Mouse (Mus musculus): ENCODE data around the gene Omt2a. TPM values are rescaled to one million over a fixed set of nuclear protein-coding genes. Genes with fewer than 3 reads are reported as not detected.
A peak's percentile ranks its signal among the peaks of the same experiment; 100 is the strongest.
"Not testable (repeated sequence)": the region's sequence is repeated elsewhere in the genome, so short reads cannot be mapped to it uniquely, and the experiment has no call there.

Gene Omt2a
- total RNA-seq, 1 experiment from 2014 or later = not detected

- no peak for ATAC-seq (ENCODE audit: extremely low read depth, insufficient number of reproducible peaks, low FRiP score, poor library complexity, severe bottlenecking)
Measured at GRCm38 (mm10) chr9:78319499-78319898, 4.9 kb upstream of the Omt2a start.

GRCm38 (mm10) chr9:78308122-78308521 is 6.5 kb downstream of the Omt2a start:
- ATAC-seq (ENCODE audit: extremely low read depth, insufficient number of reproducible peaks, low FRiP score, poor library complexity, severe bottlenecking) = not testable (repeated sequence)

GRCm38 (mm10) chr9:78299143-78299542 is 15.5 kb downstream of the Omt2a start:
- not testable (repeated sequence) for ATAC-seq (ENCODE audit: extremely low read depth, insufficient number of reproducible peaks, low FRiP score, poor library complexity, severe bottlenecking)

- ATAC-seq (ENCODE audit: extremely low read depth, insufficient number of reproducible peaks, low FRiP score, poor library complexity, severe bottlenecking) = no peak
Measured at GRCm38 (mm10) chr9:78298232-78298631, 16.4 kb downstream of the Omt2a start.

DNA sequence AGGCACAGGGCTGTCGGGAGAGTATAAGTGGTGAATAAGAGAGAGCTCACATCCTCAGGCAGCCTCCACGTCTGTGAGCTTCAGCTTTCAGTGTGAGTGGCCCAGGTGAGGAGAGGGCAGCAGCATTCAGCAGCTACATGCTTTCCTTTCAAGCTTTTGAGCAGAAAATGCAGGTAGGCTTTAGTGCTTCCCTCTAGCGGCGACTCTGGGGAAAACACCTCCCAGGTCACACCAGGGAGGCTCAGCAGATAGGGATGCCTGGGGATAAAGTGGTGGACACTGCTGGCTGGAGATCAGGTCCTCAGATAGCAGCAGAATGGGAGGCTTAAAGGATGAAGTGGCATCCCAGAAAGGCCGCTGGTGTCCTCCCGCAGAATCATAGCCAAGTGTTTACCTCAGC is 18.5 kb downstream of the Omt2a start:
- ATAC-seq (ENCODE audit: extremely low read depth, insufficient number of reproducible peaks, low FRiP score, poor library complexity, severe bottlenecking) = 0 out of 2 replicates have a peak, but pooled peaks have one; percentile 35

DNA sequence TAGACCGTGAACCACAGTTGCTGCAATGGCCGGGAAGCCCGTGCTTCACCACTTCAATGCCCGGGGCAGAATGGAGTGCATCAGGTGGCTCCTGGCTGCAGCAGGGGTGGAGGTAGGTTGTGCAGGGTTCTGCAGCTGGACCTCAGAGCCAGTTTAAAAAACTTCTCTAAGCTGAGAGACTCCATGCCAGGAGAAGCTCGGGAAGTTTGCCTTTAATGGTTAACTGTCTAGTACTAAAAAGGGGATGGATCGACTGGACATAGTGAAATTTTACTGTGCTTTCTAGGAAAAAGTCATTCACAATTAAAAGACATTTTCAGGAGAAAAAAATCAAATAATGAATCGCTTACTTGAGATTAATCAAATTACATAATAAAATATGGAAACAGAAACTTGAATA is 19.8 kb downstream of the Omt2a start:
- ATAC-seq (ENCODE audit: extremely low read depth, insufficient number of reproducible peaks, low FRiP score, poor library complexity, severe bottlenecking) = not testable (repeated sequence)

GRCm38 (mm10) chr9:78293683-78294082 is 20.9 kb downstream of the Omt2a start:
- ATAC-seq (ENCODE audit: extremely low read depth, insufficient number of reproducible peaks, low FRiP score, poor library complexity, severe bottlenecking) = not testable (repeated sequence)

DNA sequence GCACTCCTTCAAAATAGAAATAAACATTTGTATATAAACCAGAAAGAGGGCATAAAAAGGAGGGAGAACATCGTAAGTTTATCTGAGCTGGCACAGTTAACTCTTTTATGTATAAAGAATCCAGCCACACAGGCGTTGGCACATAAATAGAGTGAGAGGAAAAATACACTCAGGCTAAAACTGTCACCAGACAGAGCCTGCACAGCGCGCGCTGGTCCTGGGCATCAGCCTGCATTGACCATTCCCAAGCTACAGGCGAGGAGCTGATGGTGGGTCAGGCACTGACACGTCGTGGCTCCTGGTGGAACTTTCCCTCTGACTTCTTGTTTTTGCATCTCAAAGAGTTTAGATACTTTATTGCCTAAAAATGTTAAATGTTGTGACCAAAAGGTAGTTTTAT is 22.1 kb downstream of the Omt2a start:
- ATAC-seq (ENCODE audit: extremely low read depth, insufficient number of reproducible peaks, low FRiP score, poor library complexity, severe bottlenecking) = not testable (repeated sequence)

DNA sequence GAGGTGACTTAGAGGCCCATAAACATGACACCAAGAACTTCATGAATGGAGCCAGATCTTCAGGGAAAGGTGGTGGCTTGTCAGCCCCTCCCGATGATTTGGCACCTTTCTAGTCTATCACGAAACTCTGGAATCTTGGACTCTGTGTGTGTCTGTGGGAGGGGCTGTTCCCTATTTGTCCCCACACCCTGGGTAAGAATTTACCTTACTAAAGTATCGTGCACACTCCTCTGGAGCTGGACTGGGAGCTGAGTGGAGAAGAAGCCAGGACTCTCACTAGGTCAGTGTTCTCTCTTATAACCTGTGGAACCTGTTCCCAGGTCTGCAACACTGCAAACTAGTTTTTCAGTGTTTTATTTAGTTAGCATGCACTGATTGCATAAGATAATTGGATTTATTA is 24.9 kb downstream of the Omt2a start, which contains the start of gene Gm10639:
Gene Gm10639, plus strand, starts transcription at position 201 of the 400 bp plus-strand sequence.
- not testable (repeated sequence) for ATAC-seq (ENCODE audit: extremely low read depth, insufficient number of reproducible peaks, low FRiP score, poor library complexity, severe bottlenecking)

GRCm38 (mm10) chr9:78289063-78289462 is 25.5 kb downstream of the Omt2a start:
- ATAC-seq (ENCODE audit: extremely low read depth, insufficient number of reproducible peaks, low FRiP score, poor library complexity, severe bottlenecking) = not testable (repeated sequence)

DNA sequence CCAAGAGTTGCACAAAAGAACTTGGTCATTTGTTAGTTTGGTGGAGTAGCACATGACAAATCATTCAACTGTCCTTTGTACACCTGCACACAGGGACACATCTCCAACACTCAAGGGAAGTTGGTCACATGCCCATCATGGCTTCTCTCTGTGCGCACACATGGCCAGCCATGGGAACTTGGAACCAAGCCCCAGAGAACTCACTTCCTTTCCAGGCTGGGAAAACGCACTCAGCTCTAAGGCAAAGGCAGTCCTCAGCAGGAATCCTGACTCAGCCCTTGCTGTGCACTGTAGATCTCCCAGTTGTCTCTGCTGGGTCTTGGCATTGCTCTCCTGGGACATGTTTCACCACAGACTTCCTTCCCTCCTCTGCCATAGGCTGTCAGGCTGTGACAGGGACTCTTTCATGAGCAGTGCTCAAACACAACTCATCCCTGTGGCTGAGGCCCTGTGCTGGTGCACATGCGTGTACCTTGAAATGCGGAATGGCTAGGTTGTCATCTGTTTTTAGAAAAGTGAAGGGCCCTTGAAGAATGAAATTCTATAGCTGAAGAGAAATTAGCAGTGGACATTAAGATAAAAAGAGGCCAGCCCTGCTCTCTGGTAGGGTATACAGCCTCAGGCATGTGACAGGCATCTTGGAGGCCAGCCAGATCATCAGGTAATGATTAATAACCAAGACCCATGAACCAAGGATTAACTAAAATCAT is 32.4 kb downstream of the Omt2a start:
- not testable (repeated sequence) for ATAC-seq (ENCODE audit: extremely low read depth, insufficient number of reproducible peaks, low FRiP score, poor library complexity, severe bottlenecking)

DNA sequence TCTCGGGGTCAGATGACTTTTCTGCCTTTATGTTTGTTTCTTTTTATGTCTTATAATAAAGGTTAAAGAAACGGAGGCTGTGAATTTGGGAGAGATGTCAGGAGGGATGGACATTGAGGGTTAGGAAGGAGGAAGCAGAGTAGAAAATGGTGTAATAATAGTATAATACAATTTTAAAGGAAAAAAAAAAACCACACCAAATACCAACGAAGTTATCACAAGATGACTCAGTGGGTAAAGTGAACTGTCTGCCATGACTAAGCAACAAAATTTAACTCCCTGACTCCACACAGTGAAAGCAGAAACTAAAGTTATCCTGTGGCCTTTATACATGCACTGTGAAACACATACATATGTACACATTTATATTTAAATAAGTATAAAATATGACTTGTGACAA is 43.7 kb downstream of the Omt2a start:
- ATAC-seq (ENCODE audit: extremely low read depth, insufficient number of reproducible peaks, low FRiP score, poor library complexity, severe bottlenecking) = not testable (repeated sequence)

Other genes with a start within 250 kb of the Omt2a start
- gene Fbxo9, start 205.7 kb downstream of the Omt2a start, total RNA-seq (2017) = 72.2 and 80.3 TPM in 2 replicates
- gene Ick, start 205.6 kb downstream of the Omt2a start, total RNA-seq (2017) = 2.9 and 4.3 TPM in 2 replicates
- 3.4 and 4.2 TPM in 2 replicates for gene Gsta4, start 132.0 kb downstream of the Omt2a start, total RNA-seq (2017)
- gene Gsta1, start 84.1 kb downstream of the Omt2a start, total RNA-seq (2017) = not detected in 2 replicates
- not detected in 2 replicates for gene Gm3776, start 57.7 kb downstream of the Omt2a start, total RNA-seq (2017)
- gene Gm10639, start 24.9 kb downstream of the Omt2a start, total RNA-seq (2017) = not detected in 2 replicates
- gene Omt2b, start 12.8 kb upstream of the Omt2a start, total RNA-seq (2017) = not detected in 2 replicates
- 2.5 TPM in 1 of 2 replicates, not detected in the other for gene Gsta2, start 41.0 kb upstream of the Omt2a start, total RNA-seq (2017)
- gene Dppa5a, start 53.4 kb upstream of the Omt2a start, total RNA-seq (2017) = not detected in 2 replicates
- gene Ooep, start 63.9 kb upstream of the Omt2a start, total RNA-seq (2017) = not detected in 2 replicates
- 0.58 TPM in 1 of 2 replicates, not detected in the other for gene Ddx43, start 81.0 kb upstream of the Omt2a start, total RNA-seq (2017)
- gene Cgas, start 128.4 kb upstream of the Omt2a start, total RNA-seq (2017) = 2.2 TPM in 2 replicates
- 34.0 and 34.7 TPM in 2 replicates for gene Mto1, start 133.4 kb upstream of the Omt2a start, total RNA-seq (2017)
- gene Gm17324, start 134.0 kb upstream of the Omt2a start, total RNA-seq (2017) = not detected in 2 replicates
- 5,017 and 5,158 TPM in 2 replicates for gene Eef1a1, start 174.4 kb upstream of the Omt2a start, total RNA-seq (2017)

Measured in neutrophil, adult 5-6 weeks (primary cell).